Mouse (Mus musculus) mouse embryonic stem cell (cell line): ENCODE data around the gene Fbxo45.
"Not testable (repeated sequence)": the region's sequence is repeated elsewhere in the genome, so short reads cannot be mapped to it uniquely, and the experiment has no call there.

ENCODE experiments used
- in situ Hi-C, 2 experiments: fragments of 300-500 bp; cut with MboI; formaldehyde crosslinking; loops; 1 replicate in 1 of 2; 3 replicates in 1 of 2; pipeline ENCODE4 v1.14.3; 2019 to 2020; ENCODE audit warnings: low sequenced_read_pairs in 2 of 2, low pct_unique_long_range_greater_than_20kb in 1 of 2, mixed read lengths in 1 of 2; ENCODE audit not compliant: unreplicated experiment in 1 of 2

Fbxo45 gene

DNA sequence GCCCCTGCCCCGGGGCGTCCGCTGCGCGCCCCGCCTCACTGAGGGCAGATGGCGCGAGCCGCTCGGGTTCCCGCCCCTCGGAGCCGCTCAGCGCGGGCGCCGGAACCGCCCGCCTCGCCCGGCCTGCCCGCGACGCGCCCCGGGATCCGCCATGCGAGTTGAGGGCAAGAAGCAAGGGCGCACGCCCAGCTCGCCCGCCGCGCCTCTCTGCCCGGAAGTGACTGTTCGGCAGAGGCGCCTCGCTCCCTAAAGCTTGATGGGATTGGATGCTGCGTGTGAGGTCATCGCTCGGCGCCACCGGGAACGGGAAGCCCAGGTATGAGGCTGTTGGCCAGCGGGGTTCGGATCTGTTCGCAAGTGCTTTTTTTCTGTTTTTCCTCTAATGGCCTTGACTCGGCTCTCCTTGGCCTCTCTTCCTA is at the start of gene Fbxo45, which contains the start of gene Wdr53:
Fbxo45 (minus strand) TSS at position 207 of the 419 bp plus-strand sequence.
Wdr53 (plus strand) TSS at position 276 of the 419 bp plus-strand sequence.
- in situ Hi-C loops, result no loop called here

- in situ Hi-C loops, result loop anchor here in 1 of 2 experiments (25.0 kb wide), 1 partner anchor 320 kb away; the partner anchor contains the start of gene Tfrc
Observed at GRCm38 (mm10) chr16:32291821-32292220, 44.9 kb upstream of the Fbxo45 start.

DNA sequence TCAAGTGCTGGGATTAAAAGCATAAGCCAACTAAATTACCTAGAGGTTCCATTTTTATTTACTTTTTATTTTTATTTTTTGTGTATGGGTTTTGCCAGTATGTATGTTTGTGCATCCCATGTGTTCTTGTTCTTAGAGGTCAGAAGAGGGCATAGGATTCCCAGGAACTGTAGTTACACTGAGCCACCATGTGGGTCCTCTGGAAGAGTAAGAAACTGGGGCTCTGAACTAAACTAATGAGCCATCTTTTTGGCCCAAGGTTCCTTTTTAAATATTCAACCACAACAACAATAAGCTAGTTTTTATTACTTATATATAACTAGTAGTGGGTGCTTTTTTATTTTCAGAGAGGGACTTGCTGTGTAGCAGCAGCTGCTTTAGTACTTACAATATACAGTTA is 35.6 kb upstream of the Fbxo45 start:
- in situ Hi-C loops, result loop anchor here in 1 of 2 experiments (25.0 kb wide), 1 partner anchor 330 kb away; the partner anchor contains the start of gene Tfrc

DNA sequence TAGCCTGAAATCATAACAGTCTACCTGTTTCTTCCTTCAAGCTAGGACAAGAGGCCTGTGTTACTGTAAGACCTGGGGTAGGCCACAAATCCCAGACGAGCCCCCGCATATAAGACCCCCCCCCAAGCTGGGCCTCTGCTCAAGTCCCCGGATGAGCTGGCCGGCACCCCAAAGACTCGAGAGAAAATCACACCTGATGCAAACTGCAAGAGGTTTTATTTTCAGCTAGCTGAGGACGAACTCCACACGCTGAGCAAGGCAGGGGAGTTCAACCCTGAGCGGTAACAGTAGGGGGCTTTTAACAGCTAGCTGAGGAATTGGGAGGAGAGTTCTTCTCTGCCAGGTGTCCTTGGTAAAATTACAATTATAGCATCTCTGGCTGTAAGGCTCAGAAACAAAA is 33.3 kb upstream of the Fbxo45 start:
- in situ Hi-C loops, result loop anchor here in 1 of 2 experiments (25.0 kb wide), 1 partner anchor 332 kb away; the partner anchor contains the start of gene Tfrc

GRCm38 (mm10) chr16:32278396-32278795 is 31.4 kb upstream of the Fbxo45 start:
- in situ Hi-C loops, result loop anchor here in 1 of 2 experiments (25.0 kb wide), 1 partner anchor 334 kb away; the partner anchor contains the start of gene Tfrc

- in situ Hi-C loops, result loop anchor here in 1 of 2 experiments (25.0 kb wide), 1 partner anchor 335 kb away; the partner anchor contains the start of gene Tfrc
Observed at GRCm38 (mm10) chr16:32277308-32278256, 30.6 kb upstream of the Fbxo45 start, which contains the start of gene Rnf168. Rnf168 (plus strand) TSS chr16:32277459.

GRCm38 (mm10) chr16:32275830-32276229 is 28.9 kb upstream of the Fbxo45 start:
- in situ Hi-C loops, result loop anchor here in 1 of 2 experiments (25.0 kb wide), 1 partner anchor 336 kb away; the partner anchor contains the start of gene Tfrc

GRCm38 (mm10) chr16:32275041-32275440 is 28.1 kb upstream of the Fbxo45 start:
- in situ Hi-C loops, result loop anchor here in 1 of 2 experiments (25.0 kb wide), 1 partner anchor 337 kb away; the partner anchor contains the start of gene Tfrc

DNA sequence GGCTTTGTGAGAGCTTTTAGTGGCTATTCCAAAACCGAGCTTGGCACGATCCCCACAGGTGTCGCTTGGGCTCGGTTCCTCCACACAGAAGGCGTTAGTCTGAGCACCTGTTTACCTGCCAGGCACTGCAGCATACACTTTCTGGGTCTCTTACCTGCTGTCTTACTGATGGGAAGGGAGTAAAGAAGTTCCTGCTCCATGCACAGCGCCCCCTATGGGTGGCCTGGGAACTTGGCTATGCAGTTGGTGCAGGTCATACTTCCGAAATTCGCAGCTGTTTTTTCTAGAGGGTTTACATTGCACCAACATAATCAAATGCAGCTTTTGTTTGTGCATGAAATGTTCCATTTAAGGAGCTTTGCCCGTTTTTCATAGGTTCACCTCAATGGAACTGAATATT is 26.4 kb upstream of the Fbxo45 start:
- in situ Hi-C loops, result no loop called here

DNA sequence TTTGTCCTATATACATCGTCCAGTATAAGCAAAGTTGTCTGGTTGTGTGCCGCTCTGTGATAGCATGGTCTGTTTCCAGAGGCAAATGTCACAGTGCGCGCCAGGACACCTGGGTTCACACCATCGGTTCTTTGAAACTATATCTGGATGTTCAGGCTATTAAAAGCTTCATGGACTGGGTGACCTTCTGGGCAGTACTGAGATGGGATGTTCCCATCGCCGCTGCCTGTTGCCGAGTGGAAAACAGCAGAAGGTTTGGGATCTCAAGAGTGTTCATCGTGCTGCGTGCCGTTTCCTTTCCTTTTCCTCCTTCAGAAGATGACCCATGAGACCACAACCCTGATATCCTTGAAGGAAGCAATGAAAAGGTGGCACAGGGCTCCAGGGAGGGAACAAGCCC is 24.3 kb upstream of the Fbxo45 start, which contains the start of gene Smco1:
Smco1 (plus strand) TSS at position 178 of the 400 bp plus-strand sequence.
- in situ Hi-C loops, result no loop called here

GRCm38 (mm10) chr16:32264225-32264624 is 17.3 kb upstream of the Fbxo45 start:
- in situ Hi-C loops, result not testable (repeated sequence)

DNA sequence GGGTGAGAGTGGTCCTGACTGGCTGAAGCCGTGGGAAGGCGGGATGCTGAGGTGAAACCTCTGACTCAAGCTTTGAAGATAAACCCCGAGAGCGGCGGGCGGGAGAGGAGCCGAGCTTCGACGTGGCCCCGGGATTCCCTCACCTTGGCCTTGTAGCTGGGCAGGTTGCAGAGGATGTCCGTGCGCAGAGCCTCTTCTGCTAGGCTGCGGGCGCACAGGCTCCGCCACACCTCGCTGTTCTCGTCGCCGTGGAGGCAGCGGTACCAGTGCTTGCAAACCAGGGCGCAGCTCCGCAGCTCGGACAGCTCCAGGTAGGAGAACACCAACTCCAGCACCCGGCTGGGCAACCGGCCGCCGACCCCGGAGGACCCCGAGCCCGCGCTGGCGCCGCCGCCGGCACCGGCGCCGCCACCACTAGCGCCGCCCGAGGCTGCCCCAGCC is 587 bp downstream of the Fbxo45 start:
- in situ Hi-C loops, result no loop called here

DNA sequence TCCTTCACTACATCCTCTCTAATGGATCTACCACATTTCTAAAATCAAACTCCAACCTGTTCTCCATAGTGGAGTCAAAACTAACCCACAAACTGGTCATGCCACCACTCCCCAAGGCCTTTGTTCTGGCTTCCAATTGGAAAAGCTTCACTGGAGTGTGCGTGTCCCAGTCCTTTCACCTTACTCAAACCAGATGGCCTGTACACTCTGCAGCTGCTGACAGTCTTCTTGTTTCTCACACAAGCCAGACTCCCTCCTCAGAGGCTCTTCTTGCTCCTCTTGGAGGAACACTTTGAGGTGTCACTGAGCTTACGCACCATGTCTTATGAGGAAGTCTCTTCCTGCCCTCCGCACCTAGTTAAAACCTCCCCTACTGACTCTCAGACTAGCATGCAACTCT is 3.1 kb downstream of the Fbxo45 start:
- in situ Hi-C loops, result no loop called here

DNA sequence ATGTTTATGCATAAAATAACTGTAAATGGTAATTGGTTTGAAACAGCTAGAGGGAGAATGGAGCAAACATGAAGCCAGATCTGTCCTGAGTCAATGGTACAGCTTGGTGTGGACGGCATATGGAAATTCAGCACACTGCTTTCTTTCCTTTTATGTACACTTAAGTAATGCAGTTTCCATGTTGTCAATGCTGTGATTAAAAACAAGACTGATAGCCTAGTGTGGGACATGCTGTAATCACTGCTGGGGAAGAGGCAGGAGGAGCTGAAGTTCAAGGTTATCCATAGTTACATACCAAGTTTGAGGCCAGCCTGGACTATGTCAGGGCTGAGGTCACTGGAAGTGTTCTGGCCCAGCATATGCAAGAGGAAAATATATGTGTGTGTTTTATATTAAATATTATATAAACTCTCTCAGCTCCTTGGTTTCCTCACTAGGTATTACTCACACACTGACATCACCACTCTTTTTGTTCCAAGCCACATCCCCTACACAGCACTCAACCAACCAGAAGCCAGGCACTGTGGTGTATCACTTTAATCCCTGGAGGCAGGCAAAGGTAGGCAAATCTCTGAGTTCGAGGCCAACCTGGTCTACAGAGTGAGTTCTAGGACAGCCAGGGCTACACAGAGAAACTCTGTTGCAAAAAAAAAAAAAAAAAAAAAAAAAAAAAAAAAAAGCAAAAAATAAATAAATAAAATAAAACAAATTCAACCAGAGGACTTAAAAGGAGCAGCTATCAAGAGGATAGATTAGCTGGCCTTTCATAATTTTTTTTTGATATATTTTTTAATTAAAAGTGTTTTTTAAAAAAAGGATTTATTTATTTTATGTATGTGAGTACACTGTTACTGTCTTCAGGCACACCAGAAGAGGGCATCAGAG is 7.3 kb downstream of the Fbxo45 start:
- in situ Hi-C loops, result no loop called here

GRCm38 (mm10) chr16:32237930-32238680 is 8.9 kb downstream of the Fbxo45 start:
- in situ Hi-C loops, result no loop called here

DNA sequence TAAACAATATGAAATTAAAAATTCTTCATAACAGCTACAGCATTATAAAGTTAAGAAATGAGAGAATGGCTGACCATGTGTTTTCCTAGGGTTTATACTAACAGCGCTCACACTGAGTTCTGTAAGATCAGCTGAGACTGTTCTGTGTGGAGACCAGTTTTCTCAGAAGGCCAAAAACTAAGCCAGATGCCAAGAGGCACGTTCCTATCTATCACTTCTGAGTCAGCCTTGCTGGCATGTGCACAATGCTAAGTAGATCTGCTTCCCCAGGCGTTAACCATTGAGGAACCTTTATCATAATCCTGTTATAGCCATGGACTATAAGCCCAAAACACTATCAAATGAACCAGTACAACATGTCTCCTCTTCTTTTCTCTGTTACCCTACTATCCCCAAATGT is 14.9 kb downstream of the Fbxo45 start:
- in situ Hi-C loops, result not testable (repeated sequence)

- in situ Hi-C loops, result no loop called here
Observed at GRCm38 (mm10) chr16:32222399-32222798, 24.6 kb downstream of the Fbxo45 start.
